Mouse (Mus musculus) urinary bladder, postnatal 4 days (tissue): ENCODE results near the gene Sprr2j-ps.

Source experiments
- DNase-seq, 2 experiments: peaks; one replicate each; pipeline ENCODE4 v3.0.0; 2021 to 2022; ENCODE audit warnings: low spot score in 2 of 2

Sprr2j-ps gene

GRCm38 (mm10) chr3:92417782-92418181 is at the start of gene Sprr2j-ps:
TSS of gene Sprr2j-ps (plus strand) at chr3:92418082.
- no peak for DNase-seq

DNA sequence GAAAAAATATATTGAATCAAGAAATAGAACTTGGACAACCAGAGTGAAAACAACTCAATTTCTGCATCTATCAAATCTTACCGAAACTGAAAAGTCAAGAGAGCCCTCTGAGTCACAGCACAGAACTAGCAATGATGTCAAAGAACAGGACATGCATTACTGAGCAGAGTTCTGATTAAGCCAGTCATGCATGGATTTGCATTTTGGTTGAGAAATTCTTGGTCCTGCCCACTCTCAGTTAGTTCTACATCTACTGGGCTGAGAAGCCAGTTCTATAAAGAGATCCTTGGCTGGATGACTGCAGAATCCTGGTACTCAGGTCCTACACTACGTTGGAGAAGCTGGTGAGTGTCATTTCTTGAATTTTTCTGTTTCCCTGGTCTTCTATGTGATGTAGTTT is 44.3 kb upstream of the Sprr2j-ps start:
- DNase-seq, result no peak

- no peak for DNase-seq
Measured at GRCm38 (mm10) chr3:92385385-92385784, 32.5 kb upstream of the Sprr2j-ps start, which contains the start of gene Sprr2h. TSS of gene Sprr2h (plus strand) at chr3:92385685.

DNA sequence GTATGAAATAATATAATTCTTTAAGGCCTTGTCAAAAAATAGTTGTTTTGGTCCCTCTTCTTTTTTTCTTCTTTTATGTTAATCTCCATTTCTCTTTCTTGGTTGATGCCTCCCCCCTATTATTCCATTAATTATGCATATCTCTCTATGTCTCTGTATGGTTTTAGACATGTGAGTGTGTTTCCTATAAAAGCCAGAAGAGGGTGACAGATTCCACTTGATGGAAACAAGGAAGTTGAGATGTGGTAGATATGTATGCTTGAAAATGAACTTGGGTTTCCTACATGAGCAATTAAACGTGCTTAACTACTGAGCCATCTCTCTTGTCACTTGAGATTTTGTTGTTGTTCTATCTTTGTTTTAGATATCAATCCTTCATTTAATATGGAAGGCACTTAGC is 23.6 kb upstream of the Sprr2j-ps start:
- DNase-seq, result no peak

DNA sequence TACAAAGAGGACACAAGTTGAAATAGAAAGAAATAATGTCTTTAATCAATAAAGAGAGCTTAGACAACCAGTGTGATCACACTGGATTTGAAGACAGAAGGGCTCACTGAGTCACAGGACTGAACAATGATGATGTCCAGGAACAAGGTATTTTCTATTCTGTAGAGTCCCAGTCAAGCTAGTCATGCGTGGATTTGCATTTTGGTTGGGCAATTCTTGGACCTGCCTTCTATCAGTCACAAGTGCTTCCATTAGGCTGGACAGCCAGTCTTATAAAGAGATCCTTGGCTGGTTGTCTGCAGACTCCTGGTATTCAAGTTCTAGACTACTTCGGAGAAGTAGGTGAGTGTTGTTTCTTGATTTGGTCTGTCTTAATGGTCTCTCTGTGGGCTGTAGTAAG is 10.2 kb upstream of the Sprr2j-ps start, which contains the start of gene Sprr2i:
TSS of gene Sprr2i (plus strand) at position 301 of the 400 bp plus-strand sequence.
- DNase-seq, result no peak

- DNase-seq, result no peak
Measured at GRCm38 (mm10) chr3:92429323-92429722, 11.4 kb downstream of the Sprr2j-ps start, which contains the start of gene Gm9774. TSS of gene Gm9774 (minus strand) at chr3:92429423.

DNA sequence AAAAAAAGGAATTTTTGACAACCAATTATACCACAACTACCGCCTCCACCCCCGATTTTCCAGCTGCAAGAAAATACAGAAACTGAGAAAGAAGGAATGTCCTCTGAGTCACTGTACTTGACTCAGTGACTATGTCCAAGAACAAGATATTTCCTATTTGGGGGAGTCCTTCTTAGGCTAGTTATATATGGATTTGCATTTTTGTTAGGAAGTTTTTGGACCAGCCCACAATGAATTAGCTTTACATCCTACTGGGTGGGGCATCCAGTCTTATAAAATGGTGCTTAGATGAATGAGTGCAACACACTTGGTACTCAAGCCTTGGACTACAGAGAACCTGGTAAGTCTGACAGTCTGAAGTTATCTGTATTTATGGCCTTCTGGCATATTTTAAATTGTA is 14.4 kb downstream of the Sprr2j-ps start, which contains the start of gene Sprr2k:
TSS of gene Sprr2k (plus strand) at position 301 of the 400 bp plus-strand sequence.
- no peak for DNase-seq

DNA sequence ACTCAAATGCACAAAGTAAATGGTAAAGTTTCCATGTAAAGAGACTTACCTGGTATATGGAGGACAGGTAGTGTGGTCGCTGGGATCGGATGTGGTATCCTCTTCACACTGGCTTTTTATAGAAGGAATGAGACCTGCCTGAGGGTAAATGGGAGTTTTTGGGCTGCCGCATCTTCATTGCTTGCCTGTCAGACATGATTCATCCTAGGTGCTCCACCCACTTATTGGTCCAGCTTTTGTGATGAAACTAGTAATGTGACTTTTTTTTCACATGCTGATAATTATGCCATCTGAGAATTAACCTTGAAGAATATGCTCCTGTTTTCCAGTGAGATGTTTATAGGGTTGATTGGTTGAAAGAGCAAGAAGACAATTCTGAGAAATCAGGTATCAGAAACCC is 20.8 kb downstream of the Sprr2j-ps start, which contains the start of gene Sprr1b:
TSS of gene Sprr1b (minus strand) at position 101 of the 400 bp plus-strand sequence.
- no peak for DNase-seq

GRCm38 (mm10) chr3:92440177-92440576 is 22.3 kb downstream of the Sprr2j-ps start:
- no peak for DNase-seq

DNA sequence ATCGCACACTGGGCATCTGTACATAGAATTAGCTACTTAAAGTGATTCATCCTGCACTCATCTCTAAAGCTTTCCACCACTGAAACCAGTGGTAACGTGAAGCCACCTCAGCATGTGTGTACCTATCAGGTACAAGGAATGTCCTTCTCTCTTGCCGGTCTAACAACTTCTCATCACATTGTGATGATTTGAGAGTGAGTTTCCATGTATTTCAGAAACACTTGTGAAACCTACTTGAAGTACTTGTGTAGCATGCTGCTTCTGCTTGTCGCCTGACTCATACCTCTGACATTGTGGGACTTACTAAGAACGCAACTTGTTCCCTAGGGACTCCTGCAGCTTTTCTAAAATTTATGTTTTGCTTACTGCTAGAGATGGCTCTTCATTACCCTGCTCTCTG is 37.3 kb downstream of the Sprr2j-ps start:
- DNase-seq, result no peak

- no peak for DNase-seq
Measured at GRCm38 (mm10) chr3:92458620-92459019, 40.7 kb downstream of the Sprr2j-ps start, which contains the start of gene Sprr3. TSS of gene Sprr3 (minus strand) at chr3:92458720.

GRCm38 (mm10) chr3:92466576-92466975 is 48.7 kb downstream of the Sprr2j-ps start:
- DNase-seq, result no peak

- DNase-seq, result no peak
Measured at GRCm38 (mm10) chr3:92467424-92467823, 49.5 kb downstream of the Sprr2j-ps start.
